In the genomic region with DNA sequence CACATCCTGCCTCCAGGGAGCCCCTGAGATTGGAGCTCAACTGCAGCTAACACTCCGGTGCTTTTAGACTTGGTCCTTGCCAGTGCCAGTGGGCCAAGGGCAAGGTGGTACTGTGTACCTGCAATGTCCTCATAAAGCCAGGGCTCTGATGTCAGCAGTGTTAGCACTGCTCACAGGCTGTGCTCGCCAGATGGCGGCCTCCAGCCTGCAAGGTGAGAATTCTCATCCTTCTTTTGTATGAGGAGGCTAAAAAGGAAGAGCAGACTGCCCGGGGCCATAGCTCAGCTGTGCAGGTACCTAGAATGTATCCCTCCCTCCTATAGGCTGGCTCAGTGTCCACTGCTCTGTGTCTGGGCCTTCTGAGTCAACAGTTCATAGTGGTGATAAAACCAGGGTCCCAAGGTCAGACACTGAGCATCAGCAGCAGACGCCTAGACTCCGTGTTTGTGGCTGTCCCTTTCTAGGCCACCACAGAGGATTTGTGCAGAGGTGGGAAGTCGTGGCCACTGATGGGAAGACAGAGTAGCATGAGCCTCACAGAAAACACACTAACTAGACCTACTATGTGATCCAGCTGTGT, we compare ENCODE assay signal across 17 mouse cellular contexts.
A peak's percentile ranks its signal among the peaks of the same experiment; 100 is the strongest.
DNase-seq lines count a peak whose midpoint lies in the region; ATAC-seq and TF ChIP-seq lines count a peak whose summit lies in the region.
"Had no signal": no experiment of that assay in that cellular context is flagged by ENCODE, and none has a peak within 500 bp of the region (broad histone marks: within the 10 kb centered on the region; RNA-seq: fewer than 3 reads in every experiment).

No protein-coding gene starts in this region.

- peak overlapping the region; percentile 82 for H3K4me2 ChIP-seq in midbrain, embryonic 15.5 days
- H3K4me2 ChIP-seq: embryonic facial prominence, embryonic 12.5 days; heart, embryonic 11.5 days; liver, embryonic 15.5 days had no signal

- H3K36me3 ChIP-seq in midbrain, embryonic 15.5 days (replicated peaks): peaks cover 5% of the 10 kb centered on the region; the same call in 1 of the 2 replicates
- H3K36me3 ChIP-seq in kidney, adult 2 months (ENCODE audit: control insufficient read depth, insufficient read depth, low read length): no peaks in the 10 kb centered on the region
- H3K36me3 ChIP-seq: liver, embryonic 15.5 days had no signal

- peaks cover 57% of the 10 kb centered on the region for H3K4me1 ChIP-seq in midbrain, embryonic 15.5 days
- H3K4me1 ChIP-seq in kidney, adult 2 months (ENCODE audit: control insufficient read depth, insufficient read depth, low read length): 0 out of 2 replicates have a peak, but pooled peaks cover 8% of the 10 kb centered on the region

- TF ChIP-seq CTCF in kidney, adult 2 months (conservative IDR thresholded peaks at IDR 0.05; ENCODE audit: insufficient read depth, insufficient read length, low read depth, low read length): no peak

- DNase-seq in cerebellum, adult 18-20 months: peak; percentile 65 to 72
- DNase-seq in cerebellum, postnatal 4 days (ENCODE audit: low spot score in 2 of 2): no peak
- peak; percentile 77 for DNase-seq in brain, adult 2 months (ENCODE audit: low read depth, low spot score)
- DNase-seq in cerebellum, postnatal 36 days: peak; percentile 45 to 46
- no peak for DNase-seq in lung, postnatal 14 days
- no peak for DNase-seq in kidney, adult 2 months
- DNase-seq: adrenal gland, postnatal 25 days; gastrocnemius, postnatal 10 days; heart, postnatal 36 days; kidney, adult 9 months; layer of hippocampus, postnatal 36 days; lung, postnatal 4 days; right cerebral cortex, postnatal 4 days had no signal

- H3K9ac ChIP-seq in midbrain, embryonic 15.5 days: 0 out of 2 replicates have a peak overlapping the region, but pooled peaks have one; percentile 85
- H3K9ac ChIP-seq: embryonic facial prominence, embryonic 12.5 days; liver, embryonic 15.5 days had no signal

- H3K27me3 ChIP-seq in midbrain, embryonic 15.5 days (replicated peaks): no peaks in the 10 kb centered on the region
- no peaks in the 10 kb centered on the region for H3K27me3 ChIP-seq in kidney, adult 2 months (replicated peaks; ENCODE audit: control insufficient read depth, insufficient read depth, low read length)
- H3K27me3 ChIP-seq: embryonic facial prominence, embryonic 12.5 days had no signal

- no peak for TF ChIP-seq POLR2A in kidney, adult 2 months (IDR thresholded peaks at IDR 0.05; ENCODE audit: low read depth, low read length)

- peak overlapping the region; percentile 56; the same call in 1 of the 2 replicates for H3K4me3 ChIP-seq in midbrain, embryonic 15.5 days
- no peak overlapping the region for H3K4me3 ChIP-seq in kidney, adult 2 months (ENCODE audit: insufficient read depth, low read depth, low read length)
- H3K4me3 ChIP-seq: embryonic facial prominence, embryonic 12.5 days; liver, embryonic 15.5 days had no signal

- ATAC-seq in midbrain, embryonic 15.5 days (replicated peaks): no peak

- H3K9me3 ChIP-seq in midbrain, embryonic 15.5 days: no peaks in the 10 kb centered on the region
- H3K9me3 ChIP-seq: embryonic facial prominence, embryonic 12.5 days; liver, embryonic 15.5 days had no signal

- H3K27ac ChIP-seq in midbrain, embryonic 15.5 days: peak overlapping the region; percentile 31; the same call in 1 of the 2 replicates
- no peak overlapping the region for H3K27ac ChIP-seq in kidney, adult 2 months (ENCODE audit: insufficient read depth, low read depth, low read length)
- H3K27ac ChIP-seq: embryonic facial prominence, embryonic 12.5 days; liver, embryonic 15.5 days had no signal

- WGBS in midbrain, embryonic 15.5 days: 79% methylated on average over 7 of the region's 7 CpGs
- WGBS in kidney, adult 2 months: 75% methylated on average over 7 of the region's 7 CpGs

Comparison
In these comparisons a context has a peak if more than half of its experiments do, and no peak if none do; other contexts are left out.
1. DNase-seq: peak in cerebellum, adult 18-20 months (2 of 2), brain, adult 2 months (single experiment) and cerebellum, postnatal 36 days (2 of 2); none in cerebellum, postnatal 4 days (0 of 2), lung, postnatal 14 days (single experiment) and kidney, adult 2 months (single experiment).